Mouse (Mus musculus) layer of hippocampus, adult 11-12 months (tissue): ENCODE data around the gene Znrf3.
A peak's percentile ranks its signal among the peaks of the same experiment; 100 is the strongest.

Experiments
- DNase-seq: peaks from one replicate; pipeline ENCODE4 v3.0.0; 2022; ENCODE audit warnings: low spot score

Znrf3 gene

GRCm38 (mm10) chr11:5318035-5318775 lies 126.4 kb downstream of the Znrf3 start:
- DNase-seq: peak; percentile 54

DNA sequence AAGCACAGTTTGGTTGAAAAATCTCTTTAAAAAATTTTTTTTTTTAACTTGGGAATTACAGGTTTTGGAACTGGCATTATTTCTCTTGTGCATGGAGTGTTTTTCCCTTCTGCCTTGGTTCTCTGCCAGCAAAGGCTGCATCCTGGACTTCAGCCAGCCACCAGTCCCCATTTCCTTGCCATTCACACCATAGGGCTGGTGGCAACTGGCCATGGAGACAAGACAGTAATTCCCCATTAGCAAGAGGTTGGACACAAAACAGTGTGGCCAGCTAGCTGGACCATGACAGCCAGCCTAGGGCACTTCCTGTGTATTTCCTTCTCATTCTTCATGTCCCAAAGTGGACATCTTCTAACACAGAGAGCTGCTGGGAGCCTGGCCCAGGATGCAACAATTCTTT lies 129.9 kb downstream of the Znrf3 start:
- peak; percentile 64 for DNase-seq

- no peak for DNase-seq
Measured at GRCm38 (mm10) chr11:5314330-5314741, 130.3 kb downstream of the Znrf3 start.

- DNase-seq: no peak
Measured at GRCm38 (mm10) chr11:5307024-5307905, 137.4 kb downstream of the Znrf3 start.

GRCm38 (mm10) chr11:5306017-5306416 lies 138.6 kb downstream of the Znrf3 start:
- no peak for DNase-seq

- DNase-seq: no peak
Measured at GRCm38 (mm10) chr11:5304526-5304925, 140.1 kb downstream of the Znrf3 start.

DNA sequence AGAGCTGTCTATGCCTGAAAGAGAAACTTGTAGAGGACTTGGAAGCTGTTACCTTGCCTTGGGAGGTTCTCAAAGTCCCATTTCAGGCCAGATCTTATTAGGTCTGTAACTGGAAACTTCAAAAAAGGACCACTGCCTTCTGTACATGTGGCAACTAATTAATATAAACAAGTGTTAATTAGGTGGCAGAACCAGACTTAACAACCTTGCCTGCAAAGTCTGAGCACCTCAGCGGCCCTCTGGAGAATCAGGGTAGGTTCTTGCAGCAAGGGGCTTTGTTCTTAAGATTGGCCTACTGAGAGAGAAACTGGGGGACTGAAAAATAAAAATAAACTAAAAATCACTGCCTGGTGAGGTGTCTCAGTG lies 146.7 kb downstream of the Znrf3 start:
- no peak for DNase-seq

- no peak for DNase-seq
Measured at GRCm38 (mm10) chr11:5297148-5298006, 147.3 kb downstream of the Znrf3 start.

DNA sequence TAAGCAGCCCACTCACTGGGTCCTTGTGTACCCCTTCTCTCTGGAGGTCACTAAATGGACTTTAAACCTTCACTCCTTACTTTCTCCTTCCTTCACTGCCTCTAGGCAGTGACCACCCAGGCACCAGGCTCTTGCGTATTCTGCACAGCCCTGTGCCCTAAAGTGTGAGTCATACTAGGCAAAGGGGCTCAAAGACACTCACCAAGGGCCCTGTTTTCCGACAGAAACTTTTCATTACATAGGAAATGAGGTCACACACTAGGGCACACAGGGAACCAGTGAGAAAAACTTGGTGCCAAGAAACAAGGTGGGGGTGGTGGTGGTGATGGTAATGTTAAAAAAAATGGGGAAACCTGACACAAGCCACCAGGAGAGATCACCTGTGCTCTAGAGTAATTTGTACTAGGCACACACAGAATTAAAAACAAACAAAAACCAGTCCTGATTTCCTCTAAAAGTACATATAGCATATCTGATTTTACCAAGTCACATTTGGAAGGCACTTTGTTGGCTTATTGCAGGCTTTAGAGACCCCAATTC lies 148.0 kb downstream of the Znrf3 start:
- no peak for DNase-seq

- no peak for DNase-seq
Measured at GRCm38 (mm10) chr11:5294805-5295204, 149.8 kb downstream of the Znrf3 start.

DNA sequence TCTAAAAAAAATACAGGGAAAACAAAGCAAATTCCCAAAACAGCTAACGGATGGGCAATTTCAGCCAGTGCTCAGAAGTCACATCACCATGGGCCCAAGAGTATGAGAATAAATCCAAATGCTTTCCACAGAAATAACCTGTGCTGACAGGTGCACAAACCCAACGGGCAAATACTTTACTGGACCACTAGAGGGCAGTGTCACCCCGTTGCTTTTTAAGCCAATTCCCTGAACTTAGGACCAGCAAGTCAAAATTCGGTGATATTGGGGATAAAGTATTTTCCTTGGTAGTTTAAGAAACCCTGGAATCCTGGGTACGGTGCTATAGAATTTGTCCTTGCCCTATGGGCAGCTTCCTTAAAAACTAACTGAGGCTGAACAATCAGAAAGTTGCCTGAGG lies 154.0 kb downstream of the Znrf3 start:
- peak; percentile 60 for DNase-seq

- DNase-seq: no peak
Measured at GRCm38 (mm10) chr11:5289826-5290580, 154.6 kb downstream of the Znrf3 start.

DNA sequence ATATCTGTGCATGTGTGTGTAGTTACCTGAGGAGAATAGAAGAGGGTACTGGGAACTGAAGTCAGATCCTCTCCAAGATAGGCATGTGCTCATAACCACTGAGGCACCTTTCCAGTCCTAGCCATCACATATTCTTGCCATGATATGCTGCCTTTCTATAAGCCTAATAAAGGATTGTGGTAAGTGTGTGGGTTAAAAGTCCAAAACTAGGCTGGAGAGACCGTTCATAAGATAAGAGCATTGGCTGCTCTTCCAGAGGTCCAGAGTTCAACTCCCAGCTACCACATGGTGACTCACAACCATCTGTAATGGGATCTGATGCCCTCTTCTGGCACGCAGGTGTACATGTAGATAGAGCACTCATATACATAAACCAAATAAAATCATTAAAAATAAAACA lies 160.7 kb downstream of the Znrf3 start:
- DNase-seq: no peak

- no peak for DNase-seq
Measured at GRCm38 (mm10) chr11:5280932-5281331, 163.7 kb downstream of the Znrf3 start.

DNA sequence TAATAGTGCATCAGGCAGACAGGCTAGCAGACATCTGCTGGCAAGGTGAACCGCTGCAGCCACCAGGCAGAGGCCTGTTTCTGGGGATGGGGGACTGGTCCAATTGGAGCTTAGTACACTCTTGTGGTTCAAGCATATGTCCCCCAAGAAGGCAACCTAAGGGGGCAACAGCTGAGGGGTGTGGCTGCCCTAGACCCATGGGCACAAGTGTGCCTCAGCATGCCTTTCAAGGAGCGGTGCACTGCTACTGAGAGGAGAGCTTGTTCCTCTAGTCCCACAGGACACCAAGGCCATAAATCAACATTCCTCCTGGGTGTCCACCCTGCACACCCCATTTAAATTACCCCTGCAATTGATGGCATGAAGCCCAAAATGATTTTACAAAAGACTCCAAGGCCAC lies 166.2 kb downstream of the Znrf3 start:
- DNase-seq: no peak

- no peak for DNase-seq
Measured at GRCm38 (mm10) chr11:5277307-5277971, 167.2 kb downstream of the Znrf3 start.

DNA sequence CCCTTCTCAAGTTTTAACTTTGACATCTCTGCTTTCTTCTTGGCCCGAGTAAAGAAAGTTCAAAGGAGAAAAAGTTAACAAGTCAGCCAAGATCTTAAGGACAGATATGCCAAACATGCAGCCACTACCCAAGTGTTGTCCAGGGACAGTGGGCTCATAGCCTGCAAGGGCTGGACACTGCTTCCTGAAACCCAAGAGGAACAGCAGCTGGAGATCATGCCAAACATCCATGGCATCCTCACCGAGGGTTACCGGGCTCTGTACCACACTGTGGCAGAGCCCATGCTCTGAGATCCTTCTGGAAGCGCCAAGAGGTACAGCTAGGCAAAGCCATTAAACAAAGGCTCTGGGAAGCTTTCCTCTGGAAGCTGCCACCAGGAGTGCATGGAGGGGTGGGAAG lies 169.4 kb downstream of the Znrf3 start:
- no peak for DNase-seq

DNA sequence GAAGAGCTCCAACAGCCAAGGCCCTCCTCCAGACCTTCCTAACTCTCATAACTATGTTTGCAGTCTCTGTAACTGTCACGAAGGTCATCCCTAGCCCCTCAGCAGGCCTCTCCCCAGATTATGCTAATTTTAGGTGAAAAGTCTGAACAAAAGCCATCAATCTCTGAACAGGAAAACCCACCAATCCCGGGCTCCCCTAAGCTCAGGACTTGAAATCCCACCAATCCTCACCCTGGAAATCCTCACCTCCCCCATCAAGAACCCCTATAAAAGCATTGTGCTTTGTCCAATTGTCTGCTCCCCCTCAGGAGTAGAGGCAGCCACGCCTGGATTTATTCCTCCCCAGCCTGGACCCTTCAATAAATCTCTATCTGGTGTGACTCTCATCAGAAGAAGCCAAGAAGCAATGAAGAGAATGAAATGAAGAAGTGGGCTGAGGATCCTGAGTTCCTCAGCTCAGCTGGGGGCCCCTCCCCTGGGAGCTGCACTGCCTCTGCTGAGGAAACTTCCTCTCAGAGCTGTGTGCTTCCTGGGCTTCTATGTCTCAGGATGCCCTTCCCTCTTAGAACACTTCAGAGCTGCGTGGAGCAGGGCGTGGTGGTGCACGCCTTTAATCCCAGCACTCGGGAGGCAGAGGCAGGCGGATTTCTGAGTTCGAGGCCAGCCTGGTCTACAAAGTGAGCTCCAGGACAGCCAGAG lies 172.0 kb downstream of the Znrf3 start:
- no peak for DNase-seq

DNA sequence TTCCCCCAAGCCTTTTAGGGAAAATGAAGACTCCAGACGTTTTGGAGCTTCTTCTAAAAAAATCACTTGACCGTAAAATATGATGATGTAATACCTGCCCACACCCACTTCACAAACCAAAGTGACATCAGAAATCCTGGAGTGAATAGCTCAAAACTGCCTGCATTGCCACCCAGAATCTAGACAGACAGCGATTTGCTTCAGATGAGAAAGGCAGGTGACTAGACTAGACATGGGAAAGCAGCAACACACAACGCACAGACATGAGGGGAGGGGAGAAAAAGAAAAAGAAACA lies 172.6 kb downstream of the Znrf3 start:
- DNase-seq: no peak

- no peak for DNase-seq
Measured at GRCm38 (mm10) chr11:5271274-5272065, 173.2 kb downstream of the Znrf3 start.
